Mouse (Mus musculus): ENCODE data around the gene Fbxl5. TPM values are rescaled to one million over a fixed set of nuclear protein-coding genes. Genes with fewer than 3 reads are reported as not detected.

Fbxl5 gene
- polyA plus RNA-seq, 1 experiment from 2014 or later, result 50.3 TPM

DNA sequence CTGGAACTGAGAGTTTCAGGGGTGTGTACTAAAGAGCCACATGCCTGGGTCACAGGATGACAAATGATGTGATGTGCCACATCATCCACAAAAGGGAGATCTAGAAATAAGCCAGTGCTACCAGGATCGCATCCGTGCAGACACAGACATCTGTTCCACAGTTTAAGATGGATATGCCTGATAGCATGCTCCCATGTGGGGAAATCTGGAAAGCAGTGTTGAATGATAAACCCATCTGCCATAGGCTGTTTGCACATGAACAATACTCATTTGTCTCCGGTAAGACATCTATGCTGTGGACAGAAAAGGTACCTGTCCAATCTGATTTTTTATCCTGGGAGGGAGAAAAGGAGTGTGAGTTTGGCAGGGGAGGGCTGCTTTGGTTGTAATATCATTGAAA lies 124.3 kb downstream of the Fbxl5 start:
- H3K9ac ChIP-seq (ENCODE audit: low read length), result no peak overlapping the region
- no peak overlapping the region for H3K4me3 ChIP-seq (ENCODE audit: low read length)
- no peak overlapping the region for H3K27ac ChIP-seq (ENCODE audit: low read length)
- no peaks in the 10 kb centered on the region for H3K27me3 ChIP-seq (ENCODE audit: control insufficient read depth, insufficient read depth, low read length)
- peaks cover 30% of the 10 kb centered on the region for H3K36me3 ChIP-seq (ENCODE audit: control insufficient read depth, insufficient read depth)
- H3K4me2 ChIP-seq (ENCODE audit: low read depth, low read length), result no peak overlapping the region
- no peak for ATAC-seq (replicated peaks; ENCODE audit: extremely low read depth, insufficient read depth, low FRiP score)
- H3K4me1 ChIP-seq (ENCODE audit: control insufficient read depth, insufficient read depth, low read length), result no peaks in the 10 kb centered on the region
- WGBS, result 85% methylated on average over 3 of the region's 3 CpGs
- H3K9me3 ChIP-seq (replicated peaks; ENCODE audit: control insufficient read depth, low read length), result no peaks in the 10 kb centered on the region

Other genes starting within 250 kb of the Fbxl5 start
- gene Cc2d2a, start 159.3 kb downstream of the Fbxl5 start, polyA plus RNA-seq (2015; fragmentation: Nextera tagmentation; extraction: Ambion mirVana), result 7.5 and 8.6 TPM in 2 replicates
- 2.3 and 2.8 TPM in 2 replicates for gene Bst1, start 2.8 kb downstream of the Fbxl5 start, polyA plus RNA-seq (2015; fragmentation: Nextera tagmentation; extraction: Ambion mirVana)
- gene Cd38, start 46.9 kb upstream of the Fbxl5 start, polyA plus RNA-seq (2015; fragmentation: Nextera tagmentation; extraction: Ambion mirVana), result 17.4 and 18.0 TPM in 2 replicates
- 1.1 TPM in 1 of 2 replicates, not detected in the other for gene Gm7879, start 91.5 kb upstream of the Fbxl5 start, polyA plus RNA-seq (2015; fragmentation: Nextera tagmentation; extraction: Ambion mirVana)
- 5.0 and 5.3 TPM in 2 replicates for gene Fgfbp1, start 160.1 kb upstream of the Fbxl5 start, polyA plus RNA-seq (2015; fragmentation: Nextera tagmentation; extraction: Ambion mirVana)